Mouse (Mus musculus) common myeloid progenitor, adult 5-6 weeks (primary cell): ENCODE measurements around the gene Crhr1. TPM values are rescaled to one million over a fixed set of nuclear protein-coding genes. Genes with fewer than 3 reads are reported as not detected.

ENCODE experiments used
- ATAC-seq: replicated peaks from 2 replicates; pipeline ENCODE4 v1.8.0; 2016; ENCODE audit warnings: low read depth, mild to moderate bottlenecking, moderate TSS enrichment, inconsistent platforms; ENCODE audit not compliant: poor library complexity, severe bottlenecking
- total RNA-seq: library from RNA; stranded (forward); fragments of 200-1000, 187-1606 nt; gene quantifications from 2 replicates; pipeline ENCODE4 v1.2.3, GENCODE M21; 2017

Gene Crhr1
- total RNA-seq, 1 experiment from 2014 or later, result not detected

GRCm38 (mm10) chr11:104131756-104132155, 899 bp upstream of the Crhr1 start:
- ATAC-seq, result no peak

- no peak for ATAC-seq
Observed at GRCm38 (mm10) chr11:104133442-104133983, 858 bp downstream of the Crhr1 start.

GRCm38 (mm10) chr11:104138976-104139375, 6.3 kb downstream of the Crhr1 start:
- no peak for ATAC-seq

GRCm38 (mm10) chr11:104144930-104145329, 12.3 kb downstream of the Crhr1 start:
- ATAC-seq, result no peak

GRCm38 (mm10) chr11:104148787-104149186, 16.1 kb downstream of the Crhr1 start:
- ATAC-seq, result no peak

GRCm38 (mm10) chr11:104150911-104151310, 18.3 kb downstream of the Crhr1 start:
- ATAC-seq, result no peak

GRCm38 (mm10) chr11:104154332-104154731, 21.7 kb downstream of the Crhr1 start:
- ATAC-seq, result no peak

- ATAC-seq, result no peak
Observed at GRCm38 (mm10) chr11:104154820-104155635, 22.4 kb downstream of the Crhr1 start.

GRCm38 (mm10) chr11:104155899-104156298, 23.2 kb downstream of the Crhr1 start:
- ATAC-seq, result no peak

- no peak for ATAC-seq
Observed at GRCm38 (mm10) chr11:104156391-104156790, 23.7 kb downstream of the Crhr1 start.

GRCm38 (mm10) chr11:104157603-104158259, 25.1 kb downstream of the Crhr1 start:
- ATAC-seq, result peak; percentile 82

- no peak for ATAC-seq
Observed at GRCm38 (mm10) chr11:104158260-104158907, 25.7 kb downstream of the Crhr1 start.

- ATAC-seq, result no peak
Observed at GRCm38 (mm10) chr11:104159769-104160272, 27.2 kb downstream of the Crhr1 start.

GRCm38 (mm10) chr11:104161153-104161552, 28.5 kb downstream of the Crhr1 start:
- no peak for ATAC-seq

GRCm38 (mm10) chr11:104164257-104164656, 31.6 kb downstream of the Crhr1 start:
- no peak for ATAC-seq

- ATAC-seq, result peak; percentile 90
Observed at GRCm38 (mm10) chr11:104171281-104171781, 38.7 kb downstream of the Crhr1 start.

- ATAC-seq, result no peak
Observed at GRCm38 (mm10) chr11:104178893-104179292, 46.2 kb downstream of the Crhr1 start.

- no peak for ATAC-seq
Observed at GRCm38 (mm10) chr11:104179804-104180203, 47.1 kb downstream of the Crhr1 start.

- no peak for ATAC-seq
Observed at GRCm38 (mm10) chr11:104182141-104182540, 49.5 kb downstream of the Crhr1 start.

GRCm38 (mm10) chr11:104186135-104186836, 53.6 kb downstream of the Crhr1 start, which contains the start of gene Sppl2c:
Gene Sppl2c (plus strand): TSS chr11:104186327.
- 0 out of 2 replicates have a peak, but pooled peaks have one; percentile 22 for ATAC-seq
